Mouse (Mus musculus): ENCODE results near the gene Gm13119.
"Not testable (repeated sequence)": the region's sequence is repeated elsewhere in the genome, so short reads cannot be mapped to it uniquely, and the experiment has no call there.

Gm13119 gene

DNA sequence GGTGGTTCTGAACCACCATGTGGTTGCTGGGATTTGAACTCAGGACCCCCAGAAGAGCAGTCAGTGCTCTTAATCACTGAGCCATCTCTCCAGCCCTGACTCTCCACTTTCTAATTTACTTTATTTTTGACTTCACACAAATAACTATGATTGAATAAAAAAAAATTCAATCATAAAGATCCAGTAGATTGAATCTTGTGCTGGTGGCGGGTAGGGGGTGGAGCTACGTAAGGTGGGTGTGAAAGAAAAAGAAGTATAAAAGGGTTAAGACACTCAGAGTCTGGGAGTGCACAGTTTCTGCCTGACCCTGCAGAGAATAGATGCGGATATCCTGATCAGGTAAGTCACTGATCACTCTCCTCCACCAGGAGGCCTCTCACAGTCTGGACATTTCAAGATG lies at the start of gene Gm13119:
Gene Gm13119, plus strand, starts transcription at position 301 of the 400 bp plus-strand sequence.
- not testable (repeated sequence) for DNase-seq (ENCODE audit: low spot score)

DNA sequence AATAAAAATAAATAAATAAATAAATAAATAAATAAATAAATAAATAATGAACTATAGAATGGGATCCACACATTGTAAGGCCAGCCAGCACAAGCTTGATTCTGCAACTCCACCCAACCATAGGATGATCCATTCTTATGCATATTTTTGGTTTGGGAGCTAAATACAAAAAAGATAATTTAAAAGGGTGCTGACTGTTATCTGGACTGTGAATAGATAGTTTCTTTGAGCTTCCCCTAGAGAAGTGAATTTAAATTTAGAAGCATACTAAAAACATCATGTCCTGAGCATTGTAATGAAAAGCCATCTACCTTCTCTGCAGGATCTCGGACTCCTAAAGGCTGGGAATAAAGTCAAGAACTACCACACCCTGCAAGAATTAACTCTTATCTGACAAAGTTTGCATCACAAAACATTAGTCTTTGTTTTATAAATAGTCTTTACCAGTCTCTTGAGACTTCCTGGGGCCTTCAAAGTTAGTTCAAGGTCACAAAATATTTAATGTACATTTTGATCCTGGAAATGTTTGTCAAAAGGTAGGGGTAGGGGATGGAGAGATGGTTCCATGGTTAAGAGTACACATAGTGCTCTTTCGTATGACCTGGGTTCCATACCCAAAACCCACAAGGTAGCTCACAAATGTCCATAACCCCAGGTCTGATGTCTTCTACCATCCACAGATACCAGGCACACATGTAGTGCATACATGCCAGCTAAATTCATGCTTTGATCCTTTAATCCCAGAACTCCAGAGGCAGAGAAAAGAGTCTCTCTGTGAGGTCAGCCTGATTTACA lies 44.9 kb upstream of the Gm13119 start:
- DNase-seq (ENCODE audit: low spot score) = not testable (repeated sequence)

DNA sequence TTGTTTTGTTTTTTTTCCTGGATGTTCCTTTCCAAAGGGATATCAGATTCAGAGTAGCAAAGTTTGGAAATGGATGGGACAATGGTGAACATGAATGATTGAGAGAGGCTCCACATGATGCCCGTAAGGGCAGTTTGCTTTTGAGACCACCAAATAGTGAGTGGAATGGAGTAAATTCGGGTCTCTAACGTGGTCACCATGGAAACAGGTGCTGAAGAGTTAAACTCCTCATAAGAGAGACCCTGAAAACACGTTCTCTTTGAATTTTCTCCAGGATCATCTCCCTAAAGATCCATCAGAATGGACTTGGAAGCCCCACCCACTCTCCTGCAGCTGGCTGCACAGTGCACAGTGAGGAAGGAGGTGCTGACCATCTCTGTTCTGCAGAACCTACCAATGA lies 27.8 kb upstream of the Gm13119 start, which contains the start of gene Gm13128:
Gene Gm13128, plus strand, starts transcription at position 301 of the 400 bp plus-strand sequence.
- not testable (repeated sequence) for DNase-seq (ENCODE audit: low spot score)

DNA sequence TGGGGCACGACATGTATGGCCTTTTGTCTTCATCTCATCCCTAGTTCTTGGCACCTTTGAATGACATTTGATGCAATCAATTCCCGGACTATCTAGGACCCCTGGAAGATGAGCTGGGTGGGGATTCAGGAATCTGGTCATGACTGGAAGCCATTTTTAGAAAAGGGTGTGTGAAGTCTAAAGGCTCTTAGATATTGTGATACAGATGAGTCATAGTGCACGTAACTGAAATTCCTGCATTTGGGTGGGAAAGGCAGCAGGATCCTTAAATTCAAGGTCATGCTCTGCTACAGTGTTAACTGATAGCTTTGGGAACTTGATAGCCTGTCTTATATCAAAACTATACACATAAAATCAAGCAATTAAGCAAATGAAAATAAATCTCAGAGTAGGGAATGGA lies 21.9 kb upstream of the Gm13119 start:
- DNase-seq (ENCODE audit: low spot score) = not testable (repeated sequence)

DNA sequence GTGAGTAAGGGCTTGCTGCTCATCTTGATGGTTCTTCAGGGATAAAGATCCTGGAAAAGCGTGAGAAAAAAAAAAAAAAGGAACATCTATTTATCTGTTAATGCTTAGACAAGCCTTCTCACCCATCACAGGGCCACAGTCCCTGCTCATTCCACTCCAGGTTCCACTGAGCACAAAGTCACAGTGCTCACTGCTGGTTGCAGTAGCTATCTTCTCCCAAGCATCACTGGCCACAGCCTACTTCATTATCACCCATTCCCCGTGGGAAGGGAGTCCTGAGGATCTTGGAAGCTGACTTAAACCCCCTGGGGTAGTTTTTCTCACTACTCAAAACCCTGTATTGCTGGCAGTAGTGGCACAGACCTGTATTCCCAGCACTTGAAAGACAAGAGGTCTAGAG lies 20.2 kb downstream of the Gm13119 start, which contains the start of gene Pramef20:
Gene Pramef20, minus strand, starts transcription at position 23 of the 400 bp plus-strand sequence.
- DNase-seq (ENCODE audit: low spot score) = no peak

DNA sequence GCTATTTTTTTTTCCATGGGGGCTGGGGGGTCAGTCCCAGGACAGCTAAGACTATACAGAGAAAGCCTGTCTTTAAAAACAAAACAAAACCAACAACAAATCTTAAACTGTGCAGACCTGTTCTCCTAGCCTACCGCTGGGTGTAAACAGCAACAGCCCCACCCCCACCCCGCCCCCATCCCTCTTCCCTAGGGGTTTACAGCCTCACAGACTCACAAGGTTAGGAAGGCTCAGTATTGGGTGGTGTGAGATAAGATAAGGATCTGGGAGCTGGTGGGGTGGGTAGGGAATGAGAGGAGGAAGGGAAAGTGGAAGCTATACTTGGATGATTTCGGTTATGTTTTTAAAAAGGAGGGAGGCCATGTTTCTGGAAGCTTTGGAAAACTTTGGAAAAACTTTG lies 38.6 kb downstream of the Gm13119 start:
- no peak for DNase-seq (ENCODE audit: low spot score)

DNA sequence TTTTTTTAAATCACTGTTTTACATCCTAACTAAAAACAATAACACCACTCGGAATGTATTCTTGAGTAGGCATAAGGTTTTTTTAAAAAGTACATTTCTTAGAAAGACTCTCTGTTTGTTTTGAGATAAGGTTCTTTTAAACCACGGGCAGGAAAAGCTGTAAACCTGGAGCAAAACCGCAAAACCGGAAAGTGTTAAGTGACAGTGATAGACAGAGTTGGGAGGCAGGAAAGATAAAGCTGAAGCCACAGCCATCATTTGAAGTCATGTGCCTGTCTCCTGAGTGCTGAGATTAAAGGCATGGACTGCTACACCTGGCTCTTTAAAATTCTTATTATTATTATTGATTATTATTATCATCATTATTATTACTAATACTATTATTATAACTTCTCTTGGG lies 45.0 kb downstream of the Gm13119 start:
- no peak for DNase-seq (ENCODE audit: low spot score)

DNA sequence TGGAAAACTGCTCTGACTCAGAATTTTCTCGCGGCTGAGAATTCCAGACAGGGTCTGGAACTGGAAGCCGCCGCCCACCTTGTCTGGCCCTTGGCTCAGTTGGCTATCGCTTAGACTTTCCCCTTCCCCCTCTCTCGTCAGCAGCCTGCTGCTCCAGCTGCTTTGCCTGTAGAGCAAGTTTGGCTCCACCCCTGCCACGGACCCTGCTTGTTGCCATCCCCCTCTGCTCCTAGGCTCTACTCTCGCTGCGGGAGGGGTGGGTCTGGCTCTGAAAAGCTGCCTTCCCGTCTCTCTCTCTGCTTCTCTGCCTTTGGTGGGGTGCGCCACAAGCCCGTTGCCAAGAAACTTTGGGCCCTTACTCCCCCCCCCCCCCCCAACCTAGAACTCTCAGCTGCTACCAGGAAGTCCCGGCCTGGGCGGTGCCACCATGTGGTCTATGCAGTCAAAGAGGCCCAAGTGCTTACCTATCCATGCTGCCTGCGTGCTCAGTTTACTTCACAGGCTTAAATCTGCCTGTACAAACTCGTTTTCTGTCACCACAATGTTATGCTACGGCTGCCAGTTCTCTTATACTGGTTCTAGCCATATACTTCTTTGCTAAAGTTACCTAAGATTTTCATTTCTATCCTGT lies 46.8 kb downstream of the Gm13119 start:
- no peak for DNase-seq (ENCODE audit: low spot score)

DNA sequence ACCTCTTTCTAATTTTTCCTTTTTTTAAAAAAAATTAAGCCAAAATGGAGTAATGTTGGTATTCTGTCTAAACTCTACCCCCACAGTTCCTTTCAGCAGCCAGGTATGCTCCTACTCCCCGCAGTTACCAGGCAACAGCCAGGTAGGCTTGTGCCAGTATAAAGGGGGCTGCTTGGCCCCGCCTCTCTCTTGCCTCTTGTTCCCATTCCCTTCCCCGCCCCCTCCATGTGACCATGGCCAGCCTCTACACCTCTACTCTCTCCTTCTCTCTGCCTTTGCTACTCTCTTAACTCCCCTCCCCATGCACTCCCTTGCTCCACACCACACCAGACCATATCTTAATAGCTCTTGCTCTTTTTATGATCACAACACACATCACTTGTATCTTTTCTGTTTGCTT lies 48.5 kb downstream of the Gm13119 start:
- no peak for DNase-seq (ENCODE audit: low spot score)

DNA sequence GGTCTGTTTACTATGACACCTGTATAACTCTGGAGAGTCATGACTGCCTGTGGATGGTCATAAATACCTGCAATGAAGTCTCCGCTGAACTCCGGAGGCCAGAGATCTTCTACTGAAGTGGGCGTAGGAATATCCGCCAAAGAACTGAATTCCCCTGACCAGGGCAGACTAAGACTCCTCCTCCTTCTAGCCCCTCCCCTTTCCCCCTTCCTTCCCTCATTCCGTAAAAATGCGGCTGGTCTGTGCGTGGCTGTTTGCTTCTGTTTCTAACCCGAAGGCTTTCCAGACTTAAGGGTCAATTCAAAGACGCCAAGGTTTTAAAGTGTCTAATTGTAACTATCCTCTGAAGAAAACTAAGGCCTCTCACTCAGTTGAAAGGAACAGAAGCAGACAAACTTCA lies 50.5 kb downstream of the Gm13119 start, which contains the start of gene Pramef12:
Gene Pramef12, minus strand, starts transcription at position 175 of the 400 bp plus-strand sequence.
- no peak for DNase-seq (ENCODE audit: low spot score)

All from layer of hippocampus, adult 11-12 months (tissue).